Mouse (Mus musculus): Measurements from ENCODE around the gene Jarid2. TPM values are rescaled to one million over a fixed set of nuclear protein-coding genes. Genes with fewer than 3 reads are reported as not detected.

The Jarid2 gene
- polyA plus RNA-seq, 1 experiment from 2014 or later: 21.6 TPM

GRCm38 (mm10) chr13:44946880-44947635 lies 217.8 kb downstream of the Jarid2 start:
- Histone ChIP-seq H3K9ac (ENCODE audit: low read length) (peak overlapping the region; percentile 33; the same call in 1 of the 2 replicates), H3K9me3 (replicated peaks; ENCODE audit: control insufficient read depth, low read length) (no peaks in the 10 kb centered on the region), H3K4me1 (ENCODE audit: control insufficient read depth, insufficient read depth, low read length) (peaks cover 32% of the 10 kb centered on the region), H3K4me2 (ENCODE audit: low read depth, low read length) (peak overlapping the region; percentile 10; the same call in 1 of the 2 replicates), H3K36me3 (ENCODE audit: control insufficient read depth, insufficient read depth) (no peaks in the 10 kb centered on the region), H3K27ac (ENCODE audit: low read length) (peak overlapping the region; percentile 16; the same call in 1 of the 2 replicates), H3K27me3 (ENCODE audit: control insufficient read depth, insufficient read depth, low read length) (no peaks in the 10 kb centered on the region), H3K4me3 (ENCODE audit: low read length) (peak overlapping the region; percentile 20)
- ATAC-seq (replicated peaks; ENCODE audit: extremely low read depth, insufficient read depth, low FRiP score): no peak
- 37% methylated on average over 8 of the region's 8 CpGs for WGBS

DNA sequence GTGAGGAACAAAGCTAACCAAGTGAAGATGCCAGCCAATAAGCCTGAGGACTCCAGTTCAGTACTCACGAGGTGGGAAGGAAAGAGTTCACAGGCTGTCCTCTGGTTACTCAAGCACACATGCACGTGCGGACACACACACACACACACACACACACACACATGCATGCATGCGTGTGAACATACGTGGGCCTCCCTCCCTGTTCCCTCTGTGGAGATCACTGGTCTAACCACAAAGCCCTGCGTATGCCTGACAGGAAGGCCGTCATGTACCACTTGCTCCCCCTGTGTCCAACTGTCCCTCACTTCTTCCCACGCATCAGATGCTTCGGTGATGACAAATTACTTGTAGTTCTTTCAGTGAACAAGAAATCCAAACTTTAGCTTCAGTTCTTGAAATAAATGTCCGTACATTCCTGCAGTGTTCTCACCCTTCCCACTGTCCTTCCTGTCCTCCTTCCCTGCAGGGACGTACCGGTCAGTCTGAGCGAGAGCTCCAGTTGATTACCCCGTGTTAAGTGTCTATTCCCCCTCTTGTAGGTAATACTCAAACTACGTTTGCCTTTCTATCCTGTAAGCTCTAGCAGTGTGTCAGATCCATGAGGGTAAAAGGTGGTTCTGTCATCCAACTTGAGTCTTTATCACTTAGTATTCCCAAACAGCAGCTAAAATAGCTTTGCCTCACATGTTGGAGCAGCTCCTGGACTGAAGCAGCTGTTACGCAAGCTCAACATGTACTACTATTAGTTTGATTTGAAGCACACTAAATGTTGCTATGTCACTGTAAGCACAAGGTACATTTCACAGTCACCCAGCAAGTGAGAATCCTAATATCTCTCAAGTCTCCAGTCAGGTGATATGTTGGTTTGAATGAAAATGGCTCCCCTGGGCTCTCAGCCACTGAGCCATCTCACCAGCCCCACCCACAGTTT lies 219.3 kb downstream of the Jarid2 start:
- H3K27me3 ChIP-seq (ENCODE audit: control insufficient read depth, insufficient read depth, low read length): no peaks in the 10 kb centered on the region
- H3K4me1 ChIP-seq (ENCODE audit: control insufficient read depth, insufficient read depth, low read length): peaks cover 37% of the 10 kb centered on the region
- no peaks in the 10 kb centered on the region for H3K9me3 ChIP-seq (replicated peaks; ENCODE audit: control insufficient read depth, low read length)
- 76% methylated on average over 16 of the region's 16 CpGs for WGBS
- no peak overlapping the region for H3K9ac ChIP-seq (ENCODE audit: low read length)
- H3K4me3 ChIP-seq (ENCODE audit: low read length): no peak overlapping the region
- no peak for ATAC-seq (replicated peaks; ENCODE audit: extremely low read depth, insufficient read depth, low FRiP score)
- H3K36me3 ChIP-seq (ENCODE audit: control insufficient read depth, insufficient read depth): no peaks in the 10 kb centered on the region
- no peak overlapping the region for H3K27ac ChIP-seq (ENCODE audit: low read length)
- no peak overlapping the region for H3K4me2 ChIP-seq (ENCODE audit: low read depth, low read length)

DNA sequence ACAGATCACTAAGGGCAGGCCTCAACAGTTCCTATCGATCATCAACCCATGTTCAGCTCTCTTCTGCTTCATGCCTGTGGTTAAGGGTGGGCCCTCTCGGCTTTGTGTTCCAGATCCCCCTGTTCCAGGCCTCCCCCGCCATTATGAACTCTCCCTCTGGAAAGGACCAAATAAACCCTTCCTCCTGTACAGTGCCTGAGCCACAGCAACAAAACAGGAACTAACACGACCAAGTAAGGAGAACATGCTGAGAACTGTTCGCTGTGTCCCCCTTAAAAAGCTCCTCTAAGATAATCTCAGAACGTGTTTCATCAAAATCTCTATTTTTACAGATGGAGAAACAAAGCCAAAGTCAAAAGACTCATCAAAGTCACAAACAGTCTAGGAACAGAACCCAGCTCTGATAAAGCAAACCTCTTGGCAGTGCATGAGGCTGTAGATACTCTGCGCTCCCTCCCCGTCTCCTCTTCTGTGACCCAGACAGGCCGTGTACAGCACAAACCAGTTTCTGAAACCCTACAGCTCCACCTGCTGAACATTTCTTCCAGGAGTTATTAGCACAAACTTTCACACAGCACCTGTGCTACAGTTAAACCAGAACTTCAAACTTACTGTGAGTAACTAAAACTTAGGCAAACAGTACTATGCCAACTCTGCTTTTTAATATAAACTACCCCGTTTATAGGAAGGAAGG lies 223.3 kb downstream of the Jarid2 start:
- Histone ChIP-seq H3K4me2 (ENCODE audit: low read depth, low read length) (no peak overlapping the region), H3K9ac (ENCODE audit: low read length) (no peak overlapping the region), H3K4me1 (ENCODE audit: control insufficient read depth, insufficient read depth, low read length) (peaks cover 22% of the 10 kb centered on the region), H3K27me3 (ENCODE audit: control insufficient read depth, insufficient read depth, low read length) (no peaks in the 10 kb centered on the region), H3K27ac (ENCODE audit: low read length) (peak overlapping the region; percentile 69), H3K4me3 (ENCODE audit: low read length) (no peak overlapping the region), H3K36me3 (ENCODE audit: control insufficient read depth, insufficient read depth) (peaks cover 11% of the 10 kb centered on the region; the same call in 1 of the 2 replicates), H3K9me3 (replicated peaks; ENCODE audit: control insufficient read depth, low read length) (0 out of 2 replicates have a peak, but pooled peaks cover 4% of the 10 kb centered on the region)
- WGBS: 42% methylated on average over 10 of the region's 10 CpGs
- ATAC-seq (replicated peaks; ENCODE audit: extremely low read depth, insufficient read depth, low FRiP score): peak; percentile 85

DNA sequence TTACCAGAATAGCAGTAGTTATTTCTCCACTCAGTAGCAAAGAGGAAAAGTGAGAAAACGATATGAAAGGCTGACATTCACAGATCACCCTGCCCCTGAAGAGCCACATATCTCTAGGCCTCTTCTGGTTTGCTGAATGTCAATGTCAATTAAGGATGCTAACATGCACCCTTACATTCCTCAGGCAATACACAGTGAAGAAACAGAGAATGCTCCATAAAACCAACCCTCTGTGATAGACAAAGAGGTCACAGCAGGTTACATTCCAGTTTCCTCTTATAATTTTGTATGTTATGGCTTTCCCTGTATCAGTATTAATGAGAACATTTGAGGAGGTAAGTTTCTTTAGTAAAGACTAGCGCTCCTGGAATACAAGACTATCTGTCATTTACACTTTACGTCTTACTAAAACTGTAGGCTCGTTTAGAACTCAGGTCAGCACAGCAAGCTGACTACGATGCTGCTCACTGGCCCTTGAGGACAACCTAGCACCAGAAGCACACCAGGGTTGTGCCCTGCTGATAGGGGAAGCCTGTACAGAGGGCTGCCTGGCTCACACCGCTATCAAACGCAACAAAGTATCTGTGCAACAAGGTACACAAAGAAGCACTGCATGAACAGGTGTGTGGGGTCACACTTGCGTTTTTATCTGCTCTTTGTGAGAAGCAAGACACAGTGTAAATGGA lies 224.4 kb downstream of the Jarid2 start:
- 73% methylated on average over 8 of the region's 8 CpGs for WGBS
- no peak overlapping the region for H3K4me2 ChIP-seq (ENCODE audit: low read depth, low read length)
- no peak overlapping the region for H3K27ac ChIP-seq (ENCODE audit: low read length)
- 0 out of 2 replicates have a peak, but pooled peaks cover 4% of the 10 kb centered on the region for H3K9me3 ChIP-seq (replicated peaks; ENCODE audit: control insufficient read depth, low read length)
- no peaks in the 10 kb centered on the region for H3K27me3 ChIP-seq (ENCODE audit: control insufficient read depth, insufficient read depth, low read length)
- H3K4me1 ChIP-seq (ENCODE audit: control insufficient read depth, insufficient read depth, low read length): peaks cover 16% of the 10 kb centered on the region
- no peak overlapping the region for H3K9ac ChIP-seq (ENCODE audit: low read length)
- no peak overlapping the region for H3K4me3 ChIP-seq (ENCODE audit: low read length)
- no peak for ATAC-seq (replicated peaks; ENCODE audit: extremely low read depth, insufficient read depth, low FRiP score)
- peaks cover 11% of the 10 kb centered on the region; the same call in 1 of the 2 replicates for H3K36me3 ChIP-seq (ENCODE audit: control insufficient read depth, insufficient read depth)

- H3K27ac ChIP-seq (ENCODE audit: low read length): no peak overlapping the region
- 0 out of 2 replicates have a peak, but pooled peaks cover 4% of the 10 kb centered on the region for H3K9me3 ChIP-seq (replicated peaks; ENCODE audit: control insufficient read depth, low read length)
- ATAC-seq (replicated peaks; ENCODE audit: extremely low read depth, insufficient read depth, low FRiP score): no peak
- H3K4me2 ChIP-seq (ENCODE audit: low read depth, low read length): no peak overlapping the region
- no peak overlapping the region for H3K4me3 ChIP-seq (ENCODE audit: low read length)
- H3K27me3 ChIP-seq (ENCODE audit: control insufficient read depth, insufficient read depth, low read length): no peaks in the 10 kb centered on the region
- WGBS: 96% methylated on average over 1 of the region's 1 CpGs
- H3K9ac ChIP-seq (ENCODE audit: low read length): no peak overlapping the region
- H3K4me1 ChIP-seq (ENCODE audit: control insufficient read depth, insufficient read depth, low read length): peaks cover 14% of the 10 kb centered on the region
- peaks cover 11% of the 10 kb centered on the region; the same call in 1 of the 2 replicates for H3K36me3 ChIP-seq (ENCODE audit: control insufficient read depth, insufficient read depth)
These were observed 224.9 kb downstream of the Jarid2 start for GRCm38 (mm10) chr13:44954232-44954568.

DNA sequence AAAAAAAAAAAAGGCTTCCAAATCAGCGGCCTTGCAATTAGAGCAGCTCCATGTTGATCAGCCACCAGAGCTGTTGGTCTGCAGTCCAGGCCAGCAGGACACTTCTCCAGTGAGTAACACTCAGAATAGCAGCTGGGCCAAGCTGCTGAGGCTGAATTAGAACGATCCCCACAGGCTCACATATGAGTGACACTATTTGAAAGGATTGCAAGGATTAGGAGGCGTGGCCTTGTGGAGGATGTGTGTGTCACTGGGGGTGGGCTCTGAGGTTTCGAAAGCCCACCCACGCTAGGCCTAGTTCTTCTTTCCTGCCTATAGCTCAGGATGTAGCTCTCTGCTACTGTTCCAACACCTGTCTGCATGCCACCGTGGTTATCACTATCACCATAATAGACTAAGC lies 226.5 kb downstream of the Jarid2 start:
- H3K4me3 ChIP-seq (ENCODE audit: low read length): no peak overlapping the region
- no peak overlapping the region for H3K27ac ChIP-seq (ENCODE audit: low read length)
- H3K36me3 ChIP-seq (ENCODE audit: control insufficient read depth, insufficient read depth): peaks cover 11% of the 10 kb centered on the region; the same call in 1 of the 2 replicates
- 91% methylated on average over 6 of the region's 6 CpGs for WGBS
- no peaks in the 10 kb centered on the region for H3K27me3 ChIP-seq (ENCODE audit: control insufficient read depth, insufficient read depth, low read length)
- H3K9ac ChIP-seq (ENCODE audit: low read length): no peak overlapping the region
- H3K9me3 ChIP-seq (replicated peaks; ENCODE audit: control insufficient read depth, low read length): 0 out of 2 replicates have a peak, but pooled peaks cover 4% of the 10 kb centered on the region
- no peak for ATAC-seq (replicated peaks; ENCODE audit: extremely low read depth, insufficient read depth, low FRiP score)
- no peak overlapping the region for H3K4me2 ChIP-seq (ENCODE audit: low read depth, low read length)
- peaks cover 12% of the 10 kb centered on the region for H3K4me1 ChIP-seq (ENCODE audit: control insufficient read depth, insufficient read depth, low read length)

- H3K4me3 ChIP-seq (ENCODE audit: low read length): no peak overlapping the region
- peaks cover 8% of the 10 kb centered on the region for H3K4me1 ChIP-seq (ENCODE audit: control insufficient read depth, insufficient read depth, low read length)
- H3K27ac ChIP-seq (ENCODE audit: low read length): no peak overlapping the region
- WGBS: 91% methylated on average over 8 of the region's 8 CpGs
- ATAC-seq (replicated peaks; ENCODE audit: extremely low read depth, insufficient read depth, low FRiP score): no peak
- no peak overlapping the region for H3K9ac ChIP-seq (ENCODE audit: low read length)
- H3K9me3 ChIP-seq (replicated peaks; ENCODE audit: control insufficient read depth, low read length): 0 out of 2 replicates have a peak, but pooled peaks cover 4% of the 10 kb centered on the region
- peaks cover 11% of the 10 kb centered on the region; the same call in 1 of the 2 replicates for H3K36me3 ChIP-seq (ENCODE audit: control insufficient read depth, insufficient read depth)
- H3K27me3 ChIP-seq (ENCODE audit: control insufficient read depth, insufficient read depth, low read length): no peaks in the 10 kb centered on the region
- no peak overlapping the region for H3K4me2 ChIP-seq (ENCODE audit: low read depth, low read length)
These were observed 227.8 kb downstream of the Jarid2 start for GRCm38 (mm10) chr13:44957049-44957448.

- no peak overlapping the region for H3K4me2 ChIP-seq (ENCODE audit: low read depth, low read length)
- no peak for ATAC-seq (replicated peaks; ENCODE audit: extremely low read depth, insufficient read depth, low FRiP score)
- H3K9me3 ChIP-seq (replicated peaks; ENCODE audit: control insufficient read depth, low read length): 0 out of 2 replicates have a peak, but pooled peaks cover 4% of the 10 kb centered on the region
- 85% methylated on average over 5 of the region's 5 CpGs for WGBS
- H3K27ac ChIP-seq (ENCODE audit: low read length): no peak overlapping the region
- H3K4me3 ChIP-seq (ENCODE audit: low read length): no peak overlapping the region
- H3K36me3 ChIP-seq (ENCODE audit: control insufficient read depth, insufficient read depth): peaks cover 10% of the 10 kb centered on the region; the same call in 1 of the 2 replicates
- H3K4me1 ChIP-seq (ENCODE audit: control insufficient read depth, insufficient read depth, low read length): no peaks in the 10 kb centered on the region
- no peaks in the 10 kb centered on the region for H3K27me3 ChIP-seq (ENCODE audit: control insufficient read depth, insufficient read depth, low read length)
- no peak overlapping the region for H3K9ac ChIP-seq (ENCODE audit: low read length)
These were observed 231.4 kb downstream of the Jarid2 start for GRCm38 (mm10) chr13:44960542-44961291.
